Mouse (Mus musculus): Measurements from ENCODE around the gene Mov10. TPM values are rescaled to one million over a fixed set of nuclear protein-coding genes. Genes with fewer than 3 reads are reported as not detected.

The Mov10 gene
- total and polyA plus RNA-seq, 3 experiments = 7.2 to 31.9 (median 18.4) TPM

DNA sequence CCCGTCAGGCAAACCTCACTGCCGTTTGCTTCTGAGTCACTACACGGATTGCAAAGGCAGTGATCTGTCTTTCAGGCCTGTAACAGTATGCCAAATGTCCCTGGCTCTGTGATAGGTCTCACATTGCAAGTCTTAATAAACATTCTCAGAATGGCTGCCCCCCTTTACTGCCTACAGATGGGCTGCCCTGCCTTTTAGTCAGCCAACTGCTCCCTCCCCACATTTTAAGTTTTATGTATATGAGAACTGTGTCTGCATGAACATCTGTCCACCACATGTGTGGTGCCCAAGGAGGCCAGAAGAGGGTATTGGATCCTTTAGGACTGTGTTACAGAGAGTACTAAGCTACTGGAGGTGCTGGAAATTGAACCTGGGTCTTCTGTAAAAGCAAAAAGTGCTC lies 47.4 kb downstream of the Mov10 start:
- no peak overlapping the region for H3K4me3 ChIP-seq (replicated peaks in 1 of 3; ENCODE audit: low read depth in 2 of 3, low read length in 2 of 3, poor library complexity in 1 of 3)
- TF ChIP-seq MAX (IDR thresholded peaks at IDR 0.05; ENCODE audit: low read length) (no peak), SMC3 (IDR thresholded peaks at IDR 0.05; ENCODE audit: low read depth, low read length) (no peak), PAX5 (IDR thresholded peaks at IDR 0.05; ENCODE audit: low read length) (no peak), HCFC1 (IDR thresholded peaks at IDR 0.05; ENCODE audit: low read depth, low read length) (no peak), MAFK (IDR thresholded peaks at IDR 0.05; ENCODE audit: insufficient replicate concordance, low read length) (no peak), USF2 (conservative IDR thresholded peaks at IDR 0.05; ENCODE audit: low read depth, low read length) (no peak), CHD2 (IDR thresholded peaks at IDR 0.05; ENCODE audit: low read length) (no peak), GABPA (IDR thresholded peaks at IDR 0.05; ENCODE audit: insufficient replicate concordance, low read depth, low read length) (no peak)
- H3K79me2 ChIP-seq (replicated peaks; ENCODE audit: control insufficient read depth, extremely low read depth, insufficient read depth, poor library complexity, severe bottlenecking) = no peaks in the 10 kb centered on the region
- no peaks in the 10 kb centered on the region for H3K9me3 ChIP-seq (replicated peaks; ENCODE audit: low read length)
- no peaks in the 10 kb centered on the region for H3K27me3 ChIP-seq (replicated peaks)
- peaks cover 4 to 19% of the 10 kb centered on the region in 2 experiments for H3K4me1 ChIP-seq (ENCODE audit: control insufficient read depth in 1 of 2, insufficient read depth in 2 of 2)
- H3K36me3 ChIP-seq (replicated peaks in 1 of 2; ENCODE audit: control insufficient read depth in 1 of 2, insufficient read depth in 1 of 2, low read length in 1 of 2) = no peaks in the 10 kb centered on the region
- no peak overlapping the region for H3K27ac ChIP-seq (ENCODE audit: insufficient read depth, low read depth)
- dilution Hi-C loops (cut with MboI; ENCODE audit: extremely low pct_ligation_motif_present, extremely low pct_unique_long_range_greater_than_20kb, low sequenced_read_pairs) = no loop called here
- in situ Hi-C loops (cut with MboI; ENCODE audit: low pct_ligation_motif_present, low pct_unique_long_range_greater_than_20kb, low sequenced_read_pairs) = loop anchor here (5.0 kb wide), 1 partner anchor 54 kb away; no protein-coding TSS in a partner anchor
- H3K4me2 ChIP-seq (ENCODE audit: insufficient read depth, low read depth, poor library complexity, severe bottlenecking) = no peak overlapping the region
- DNase-seq (ENCODE audit: extremely low read depth) = no peak
- H3K9ac ChIP-seq (ENCODE audit: insufficient read depth, low read depth) = no peak overlapping the region

DNA sequence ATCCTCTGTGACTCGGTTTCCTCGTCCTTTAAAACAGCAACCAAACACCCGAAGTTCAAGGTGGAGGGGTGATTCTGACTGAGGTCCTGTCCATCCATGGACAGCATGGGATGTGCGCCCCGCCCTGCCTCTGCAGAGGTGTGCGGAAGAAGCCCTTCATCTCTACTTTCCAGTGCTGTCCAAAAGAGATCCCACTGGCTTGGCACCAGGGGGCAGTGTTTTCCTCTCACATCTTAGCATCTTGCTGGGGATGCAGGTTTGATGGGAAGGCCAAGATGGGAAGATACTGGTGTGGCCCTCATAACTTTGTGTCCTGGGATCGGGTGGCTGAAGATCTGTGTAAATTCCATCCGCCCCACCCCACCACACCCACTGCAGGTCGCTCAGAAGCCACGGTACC lies 48.3 kb downstream of the Mov10 start:
- H3K4me1 ChIP-seq (ENCODE audit: control insufficient read depth in 1 of 2, insufficient read depth in 2 of 2) = peaks cover 4 to 19% of the 10 kb centered on the region in 2 experiments
- no peak overlapping the region for H3K4me2 ChIP-seq (ENCODE audit: insufficient read depth, low read depth, poor library complexity, severe bottlenecking)
- H3K4me3 ChIP-seq (replicated peaks in 1 of 3; ENCODE audit: low read depth in 2 of 3, low read length in 2 of 3, poor library complexity in 1 of 3) = no peak overlapping the region
- dilution Hi-C loops (cut with MboI; ENCODE audit: extremely low pct_ligation_motif_present, extremely low pct_unique_long_range_greater_than_20kb, low sequenced_read_pairs) (no loop called here), in situ Hi-C loops (cut with MboI; ENCODE audit: low pct_ligation_motif_present, low pct_unique_long_range_greater_than_20kb, low sequenced_read_pairs) (loop anchor here (5.0 kb wide), 1 partner anchor 53 kb away; no protein-coding TSS in a partner anchor)
- H3K79me2 ChIP-seq (replicated peaks; ENCODE audit: control insufficient read depth, extremely low read depth, insufficient read depth, poor library complexity, severe bottlenecking) = no peaks in the 10 kb centered on the region
- no peaks in the 10 kb centered on the region for H3K27me3 ChIP-seq (replicated peaks)
- no peak overlapping the region for H3K27ac ChIP-seq (ENCODE audit: insufficient read depth, low read depth)
- no peaks in the 10 kb centered on the region for H3K9me3 ChIP-seq (replicated peaks; ENCODE audit: low read length)
- no peak for TF ChIP-seq POLR2AphosphoS2 (IDR thresholded peaks at IDR 0.05; ENCODE audit: low read depth, low read length)
- peak; percentile 70 for TF ChIP-seq SMC3 (IDR thresholded peaks at IDR 0.05; ENCODE audit: low read depth, low read length)
- TF ChIP-seq RAD21 (IDR thresholded peaks at IDR 0.05; ENCODE audit: low read depth, low read length) = peak; percentile 46
- no peak for TF ChIP-seq POLR2A (IDR thresholded peaks at IDR 0.05; ENCODE audit: low read depth, low read length)
- TF ChIP-seq CTCF (conservative IDR thresholded peaks at IDR 0.05 in 1 of 2, IDR thresholded peaks at IDR 0.05 in 1 of 2; ENCODE audit: low read depth in 2 of 2, low read length in 2 of 2) = peak in 1 of 2 experiments; percentile 73; a peak in 3 of 4 replicates
- TF ChIP-seq MEF2A (IDR thresholded peaks at IDR 0.05; ENCODE audit: borderline replicate concordance, low read depth, low read length) = 0 out of 2 replicates have a peak, but pooled peaks have one; percentile 22
- H3K36me3 ChIP-seq (replicated peaks in 1 of 2; ENCODE audit: control insufficient read depth in 1 of 2, insufficient read depth in 1 of 2, low read length in 1 of 2) = no peaks in the 10 kb centered on the region
- no peak overlapping the region for H3K9ac ChIP-seq (ENCODE audit: insufficient read depth, low read depth)
- DNase-seq (ENCODE audit: extremely low read depth) = peak; percentile 40

DNA sequence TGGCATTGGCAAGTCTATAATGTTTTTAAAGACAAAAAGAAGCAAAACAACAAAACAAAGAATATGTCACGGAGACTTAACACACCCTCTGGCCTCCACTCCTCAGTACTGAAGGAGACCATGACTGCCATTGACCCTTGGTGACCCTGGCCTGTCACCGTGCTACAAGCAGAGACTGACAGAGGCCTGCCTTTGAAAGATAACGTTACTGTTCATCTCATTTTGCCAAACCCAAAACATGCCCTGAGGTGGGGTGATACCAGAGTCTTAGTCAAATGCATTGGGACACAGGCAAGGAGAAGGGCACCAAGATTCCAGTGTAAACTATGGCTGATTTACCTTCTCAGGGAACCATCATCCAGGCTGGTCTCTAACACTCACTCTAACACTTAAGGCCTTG lies 49.2 kb downstream of the Mov10 start:
- H3K4me3 ChIP-seq (replicated peaks in 1 of 3; ENCODE audit: low read depth in 2 of 3, low read length in 2 of 3, poor library complexity in 1 of 3) = no peak overlapping the region
- dilution Hi-C loops (cut with MboI; ENCODE audit: extremely low pct_ligation_motif_present, extremely low pct_unique_long_range_greater_than_20kb, low sequenced_read_pairs) (no loop called here), in situ Hi-C loops (cut with MboI; ENCODE audit: low pct_ligation_motif_present, low pct_unique_long_range_greater_than_20kb, low sequenced_read_pairs) (no loop called here)
- H3K27me3 ChIP-seq (replicated peaks) = no peaks in the 10 kb centered on the region
- H3K79me2 ChIP-seq (replicated peaks; ENCODE audit: control insufficient read depth, extremely low read depth, insufficient read depth, poor library complexity, severe bottlenecking) = no peaks in the 10 kb centered on the region
- no peak overlapping the region for H3K27ac ChIP-seq (ENCODE audit: insufficient read depth, low read depth)
- peaks cover 4 to 19% of the 10 kb centered on the region in 2 experiments for H3K4me1 ChIP-seq (ENCODE audit: control insufficient read depth in 1 of 2, insufficient read depth in 2 of 2)
- H3K36me3 ChIP-seq (replicated peaks in 1 of 2; ENCODE audit: control insufficient read depth in 1 of 2, insufficient read depth in 1 of 2, low read length in 1 of 2) = no peaks in the 10 kb centered on the region
- H3K4me2 ChIP-seq (ENCODE audit: insufficient read depth, low read depth, poor library complexity, severe bottlenecking) = no peak overlapping the region
- TF ChIP-seq POLR2A (IDR thresholded peaks at IDR 0.05; ENCODE audit: low read depth, low read length) (no peak), RAD21 (IDR thresholded peaks at IDR 0.05; ENCODE audit: low read depth, low read length) (no peak), E2F4 (IDR thresholded peaks at IDR 0.05; ENCODE audit: insufficient replicate concordance, low read depth, low read length) (no peak), TBP (conservative IDR thresholded peaks at IDR 0.05; ENCODE audit: low read depth, low read length) (no peak), CHD1 (IDR thresholded peaks at IDR 0.05; ENCODE audit: low read depth, low read length) (no peak), BHLHE40 (IDR thresholded peaks at IDR 0.05; ENCODE audit: low read depth, low read length) (no peak), TCF12 (IDR thresholded peaks at IDR 0.05; ENCODE audit: low read depth, low read length) (no peak), ETS1 (conservative IDR thresholded peaks at IDR 0.05; ENCODE audit: low read depth, low read length) (no peak), NRF1 (IDR thresholded peaks at IDR 0.05; ENCODE audit: low read depth, low read length) (no peak), JUN (IDR thresholded peaks at IDR 0.05; ENCODE audit: insufficient read depth, low read depth, low read length) (no peak), IRF4 (IDR thresholded peaks at IDR 0.05; ENCODE audit: low read depth, low read length) (no peak), JUND (conservative IDR thresholded peaks at IDR 0.05; ENCODE audit: low read depth, low read length) (no peak), SIN3A (IDR thresholded peaks at IDR 0.05; ENCODE audit: low read length) (no peak)
- H3K9ac ChIP-seq (ENCODE audit: insufficient read depth, low read depth) = no peak overlapping the region
- H3K9me3 ChIP-seq (replicated peaks; ENCODE audit: low read length) = no peaks in the 10 kb centered on the region
- no peak for DNase-seq (ENCODE audit: extremely low read depth)
